Mouse (Mus musculus) mouse trophoblast stem cell (cell line): Measurements from ENCODE around the gene BC107364.
"Not testable (repeated sequence)": the region's sequence is repeated elsewhere in the genome, so short reads cannot be mapped to it uniquely, and the experiment has no call there.

ENCODE experiments used
- in situ Hi-C, 2 experiments: fragments of 300-500 bp; cut with MseI, MboI; formaldehyde crosslinking; loops; 2 replicates in 1 of 2; 3 replicates in 1 of 2; pipeline ENCODE4 v1.15.1; 2025

BC107364 gene

GRCm38 (mm10) chr3:96414126-96414950, 37.8 kb downstream of the BC107364 start:
- in situ Hi-C loops, result no loop called here

- in situ Hi-C loops, result no loop called here
These were observed 38.5 kb downstream of the BC107364 start for GRCm38 (mm10) chr3:96413581-96414125.

GRCm38 (mm10) chr3:96411821-96412220, 40.3 kb downstream of the BC107364 start:
- in situ Hi-C loops, result no loop called here

DNA sequence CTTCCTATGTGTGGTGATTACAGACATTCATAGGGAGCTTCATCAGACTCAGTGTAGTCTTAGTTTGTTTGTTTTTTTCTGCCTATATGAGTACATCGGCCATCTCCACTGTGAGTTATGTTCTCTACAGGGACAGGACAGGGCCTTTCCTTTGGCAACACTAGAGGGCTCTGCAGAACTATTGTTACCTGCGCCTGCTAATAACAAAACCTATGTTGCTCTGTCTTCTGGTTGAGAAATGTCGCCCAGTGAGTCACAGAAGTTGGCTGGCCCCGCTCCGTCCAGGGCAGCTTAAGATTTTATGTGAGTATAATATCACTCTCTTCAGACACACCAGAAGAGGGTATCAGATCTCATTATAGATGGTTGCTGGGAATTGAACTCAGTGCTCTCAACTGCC, 41.1 kb downstream of the BC107364 start:
- in situ Hi-C loops, result no loop called here

- in situ Hi-C loops, result loop anchor here (10.0 kb wide), 2 partner anchors 75 to 125 kb away; no protein-coding TSS in a partner anchor
These were observed 42.3 kb downstream of the BC107364 start for GRCm38 (mm10) chr3:96409701-96410246.

DNA sequence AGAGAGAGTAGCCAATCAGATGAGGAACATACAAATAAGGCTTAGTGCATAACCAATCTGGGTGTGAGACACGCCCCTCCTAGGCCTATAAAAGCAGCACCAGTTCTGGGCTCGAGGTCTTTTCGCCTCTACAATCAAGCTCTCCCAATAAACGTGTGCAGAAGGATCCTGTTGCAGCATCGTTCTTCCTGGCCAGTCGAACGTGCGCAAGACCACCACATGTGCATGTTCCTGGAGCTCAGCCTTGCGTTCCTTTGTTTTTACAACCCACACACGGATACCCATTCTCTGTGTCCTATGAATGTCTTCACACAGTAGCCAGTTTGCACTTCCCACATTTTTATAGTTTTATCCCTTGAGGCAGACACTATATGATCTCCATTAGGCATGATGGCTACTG, 44.0 kb downstream of the BC107364 start:
- in situ Hi-C loops, result loop anchor here (10.0 kb wide), 2 partner anchors 73 to 123 kb away; no protein-coding TSS in a partner anchor

GRCm38 (mm10) chr3:96405541-96406503, 46.3 kb downstream of the BC107364 start:
- in situ Hi-C loops, result loop anchor here (10.0 kb wide), 2 partner anchors 71 to 121 kb away; no protein-coding TSS in a partner anchor

GRCm38 (mm10) chr3:96405004-96405403, 47.1 kb downstream of the BC107364 start:
- in situ Hi-C loops, result loop anchor here (10.0 kb wide), 2 partner anchors 70 to 120 kb away; no protein-coding TSS in a partner anchor

DNA sequence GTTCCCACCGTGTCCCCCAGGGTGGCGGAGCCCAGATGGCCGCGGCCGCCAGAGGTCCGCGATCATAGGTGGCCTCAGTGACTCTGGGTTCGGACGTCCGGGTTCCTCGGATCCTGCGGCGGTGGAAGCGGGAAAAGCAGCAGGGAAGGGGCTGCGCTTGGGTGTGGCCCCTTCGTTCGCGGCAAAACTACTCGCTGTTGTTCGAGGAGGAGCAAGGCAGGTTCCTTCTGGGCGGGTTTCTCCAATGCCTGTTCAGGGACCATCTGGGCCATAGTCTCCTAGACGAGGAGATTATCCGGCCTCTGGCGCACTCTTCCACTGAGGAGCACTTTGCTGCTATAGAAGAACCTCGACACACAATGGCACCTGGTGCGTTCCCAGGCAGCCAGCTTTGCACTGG, 47.7 kb downstream of the BC107364 start:
- in situ Hi-C loops, result loop anchor here (10.0 kb wide), 2 partner anchors 70 to 120 kb away; no protein-coding TSS in a partner anchor

DNA sequence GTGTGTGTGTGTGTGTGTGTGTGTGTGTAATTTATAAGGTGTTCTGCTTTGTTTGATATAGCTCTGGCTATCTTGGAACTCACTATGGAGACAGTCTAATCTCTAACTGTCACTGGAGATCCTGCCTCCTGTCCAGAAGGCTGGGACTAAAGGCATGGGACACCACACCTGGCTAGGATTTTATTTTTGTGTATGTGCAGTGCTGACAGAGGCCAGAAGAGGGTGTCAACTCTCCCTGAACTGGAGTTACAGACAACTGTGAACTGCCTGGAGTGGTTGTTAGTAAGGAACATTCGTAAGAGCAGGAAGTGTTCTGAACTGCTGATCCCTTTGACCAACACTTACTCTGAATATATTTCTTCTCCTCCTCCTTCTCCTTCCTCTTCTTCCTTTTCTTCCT, 49.1 kb downstream of the BC107364 start:
- in situ Hi-C loops, result loop anchor here (10.0 kb wide), 2 partner anchors 68 to 118 kb away; no protein-coding TSS in a partner anchor

DNA sequence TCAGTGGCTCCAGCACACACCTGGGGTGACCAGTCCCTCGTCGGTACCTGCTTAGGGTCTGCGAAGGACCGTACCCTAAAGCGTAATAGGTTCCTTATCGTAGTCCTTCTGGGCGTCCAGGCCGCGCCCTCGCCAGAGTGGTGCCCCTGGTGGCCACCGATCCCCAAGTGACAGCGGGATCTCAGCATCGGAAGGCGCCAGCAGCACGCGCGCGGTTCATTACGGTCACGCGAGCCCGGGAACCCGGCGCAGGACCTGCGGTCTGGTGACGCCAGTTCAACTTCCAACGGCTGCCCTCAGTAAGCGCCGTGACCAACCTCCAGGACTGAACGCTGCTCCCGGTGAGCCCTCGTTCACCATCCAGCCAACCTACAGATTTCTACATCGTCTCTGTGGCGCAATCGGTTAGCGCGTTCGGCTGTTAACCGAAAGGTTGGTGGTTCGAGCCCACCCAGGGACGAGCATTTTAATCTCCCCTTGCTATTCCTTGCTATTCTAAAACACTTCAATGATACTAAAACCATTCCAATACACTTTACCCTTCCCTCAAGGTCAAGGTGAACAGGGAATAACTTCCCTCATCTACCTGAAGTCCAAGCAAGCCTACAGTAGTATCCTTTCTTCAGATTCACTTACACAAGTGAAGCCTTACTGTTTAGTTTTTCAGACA, 50.1 kb downstream of the BC107364 start:
- in situ Hi-C loops, result loop anchor here (10.0 kb wide), 2 partner anchors 67 to 117 kb away; no protein-coding TSS in a partner anchor

- in situ Hi-C loops, result loop anchor here (10.0 kb wide), 2 partner anchors 67 to 117 kb away; no protein-coding TSS in a partner anchor
These were observed 50.7 kb downstream of the BC107364 start for GRCm38 (mm10) chr3:96401474-96401831.

DNA sequence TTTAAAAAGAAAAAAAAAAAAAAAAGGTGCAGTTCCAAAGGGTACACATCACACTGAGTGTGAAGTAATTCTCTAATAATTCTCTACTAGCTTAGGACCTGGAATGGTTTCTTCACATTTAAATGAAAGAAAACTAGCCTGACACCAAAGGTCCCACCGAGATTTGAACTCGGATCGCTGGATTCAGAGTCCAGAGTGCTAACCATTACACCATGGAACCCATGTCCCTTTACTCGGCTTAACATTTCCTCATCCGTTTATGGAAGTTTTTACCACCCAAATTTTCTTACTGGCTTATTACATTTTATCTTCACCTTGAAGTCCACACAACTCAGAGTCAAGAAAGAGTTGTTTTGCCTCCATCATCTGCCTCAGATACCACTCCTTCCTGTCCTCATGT, 53.2 kb downstream of the BC107364 start:
- in situ Hi-C loops, result loop anchor here in 1 of 2 experiments (10.0 kb wide), 1 partner anchor 104 kb away; the partner anchor contains the start of gene Fcgr1

GRCm38 (mm10) chr3:96396857-96397256, 55.2 kb downstream of the BC107364 start:
- in situ Hi-C loops, result loop anchor here in 1 of 2 experiments (10.0 kb wide), 1 partner anchor 102 kb away; the partner anchor contains the start of gene Fcgr1

DNA sequence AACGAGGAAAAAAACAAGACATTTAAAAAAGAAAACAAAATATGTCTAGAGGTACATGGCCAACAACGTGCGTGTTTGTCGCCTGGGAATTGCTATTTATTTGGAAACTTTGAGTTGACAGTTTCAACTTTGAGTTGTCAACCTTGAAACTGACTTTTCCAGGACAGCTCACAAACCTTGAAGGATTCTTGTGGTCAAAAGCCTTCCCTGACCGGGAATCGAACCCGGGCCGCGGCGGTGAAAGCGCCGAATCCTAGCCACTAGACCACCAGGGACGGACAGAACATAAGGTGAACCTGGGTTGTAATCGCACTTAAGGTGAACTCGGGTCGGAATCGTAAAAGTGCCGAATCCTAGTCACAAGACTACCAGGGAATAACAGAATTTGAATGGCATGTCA, 64.9 kb downstream of the BC107364 start:
- in situ Hi-C loops, result not testable (repeated sequence)
